Mouse (Mus musculus) thymus, adult 2 months (tissue): Measurements from ENCODE around the gene Begain. TPM values are rescaled to one million over a fixed set of nuclear protein-coding genes. Genes with fewer than 3 reads are reported as not detected.
A peak's percentile ranks its signal among the peaks of the same experiment; 100 is the strongest.

Experiments
- DNase-seq: peaks from one replicate; pipeline ENCODE4 v3.0.0; 2021
- H3K27ac ChIP-seq: fragments of 200-500 bp; 2 replicates; pipeline ENCODE4 v1.5.1; 2012; ENCODE audit warnings: low read length, control low read depth; ENCODE audit not compliant: control insufficient read depth, insufficient read depth
- H3K27me3 ChIP-seq: fragments of 200-500 bp; 2 replicates; pipeline ENCODE4 v1.6.1; 2012; ENCODE audit warnings: mild to moderate bottlenecking, low read length, moderate library complexity, mixed read lengths; ENCODE audit not compliant: control insufficient read depth, insufficient read depth
- H3K36me3 ChIP-seq: fragments of 200-500 bp; 2 replicates; pipeline ENCODE4 v1.6.1; 2012; ENCODE audit warnings: mild to moderate bottlenecking, low read length, moderate library complexity; ENCODE audit not compliant: control insufficient read depth, insufficient read depth
- H3K4me1 ChIP-seq: fragments of 200-500 bp; replicated peaks from 2 replicates; pipeline ENCODE4 v1.6.1; 2012; ENCODE audit warnings: low read length; ENCODE audit not compliant: control insufficient read depth, insufficient read depth
- H3K4me3 ChIP-seq: fragments of 200-500 bp; 2 replicates; pipeline ENCODE4 v1.5.1; 2012; ENCODE audit warnings: mild to moderate bottlenecking, low read length, control low read depth, moderate library complexity; ENCODE audit not compliant: control insufficient read depth, insufficient read depth
- CTCF ChIP-seq: fragments of 200-500 bp; IDR thresholded peaks from 2 replicates; pipeline ENCODE4 v1.5.1; 2012; ENCODE audit warnings: mild to moderate bottlenecking, control low read depth, low read length, moderate library complexity, borderline replicate concordance; ENCODE audit not compliant: control insufficient read depth, poor library complexity, insufficient read depth; ENCODE audit errors: extremely low read depth
- POLR2A ChIP-seq: fragments of 200-500 bp; IDR thresholded peaks from 2 replicates; pipeline ENCODE4 v1.6.1; 2012; ENCODE audit warnings: mild to moderate bottlenecking, low read length, control low read depth, moderate library complexity; ENCODE audit not compliant: control insufficient read depth, poor library complexity, insufficient read depth; ENCODE audit errors: extremely low read depth
- WGBS: fragments of 180-500 bp; shearing (Covaris S2); methylation state at CpG from one replicate; pipeline ENCODE4 v1.1.7; 2018; 5-methylcytosine and 5-hydroxymethylcytosine counted together
- polyA plus RNA-seq: library from polyadenylated mRNA; depleted of rRNA; stranded (reverse); fragments of >200 nt; gene quantifications from 2 replicates; pipeline ENCODE4 v1.2.3, GENCODE M21; 2012

Gene Begain
- polyA plus RNA-seq, 1 experiment, result 19.9 TPM

- H3K4me1 ChIP-seq, result no peaks in the 10 kb centered on the region
- 83% methylated on average over 7 of the region's 7 CpGs for WGBS
- no peak overlapping the region for H3K27ac ChIP-seq
- no peaks in the 10 kb centered on the region for H3K27me3 ChIP-seq
- no peak overlapping the region for H3K4me3 ChIP-seq
- no peak for DNase-seq
- H3K36me3 ChIP-seq, result no peaks in the 10 kb centered on the region
- TF ChIP-seq CTCF (no peak), POLR2A (no peak)
Observed at GRCm38 (mm10) chr12:109039311-109039710, 28.7 kb downstream of the Begain start.

DNA sequence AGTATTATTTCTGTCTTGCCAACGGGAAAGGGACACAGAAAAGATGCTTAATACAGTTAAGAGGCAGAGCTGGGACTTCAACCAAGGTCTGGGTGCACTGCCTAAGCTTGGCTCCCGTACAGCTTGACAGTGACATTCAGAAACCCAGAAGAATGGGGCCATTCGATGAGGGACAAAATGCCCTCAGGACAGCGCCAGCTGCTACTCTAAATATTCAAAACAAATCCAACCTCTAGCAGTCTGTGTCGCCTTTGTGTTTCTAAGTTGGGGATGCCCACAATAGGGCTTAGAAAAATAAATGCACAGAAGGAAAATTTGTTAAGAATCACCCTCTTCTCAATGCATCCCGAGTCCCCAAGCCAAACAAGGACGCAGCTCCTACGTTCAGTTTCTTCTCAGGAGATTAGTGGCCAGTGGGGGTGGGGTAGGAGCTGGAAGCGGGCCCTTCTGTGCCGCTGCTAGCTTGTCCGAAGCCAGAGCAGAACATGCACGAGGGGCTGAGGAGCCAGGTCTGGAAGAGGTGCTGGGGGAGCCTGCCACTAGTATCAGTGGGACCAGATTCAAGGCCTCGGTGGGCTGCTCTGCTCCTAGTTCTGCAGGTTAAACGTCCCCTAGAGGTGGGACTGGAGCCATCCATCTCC, 29.7 kb downstream of the Begain start:
- Histone ChIP-seq H3K27me3 (no peaks in the 10 kb centered on the region; the same call in 1 of the 2 replicates), H3K4me3 (no peak overlapping the region), H3K27ac (no peak overlapping the region), H3K36me3 (no peaks in the 10 kb centered on the region), H3K4me1 (no peaks in the 10 kb centered on the region)
- 75% methylated on average over 14 of the region's 14 CpGs for WGBS
- no peak for TF ChIP-seq POLR2A
- no peak for DNase-seq

DNA sequence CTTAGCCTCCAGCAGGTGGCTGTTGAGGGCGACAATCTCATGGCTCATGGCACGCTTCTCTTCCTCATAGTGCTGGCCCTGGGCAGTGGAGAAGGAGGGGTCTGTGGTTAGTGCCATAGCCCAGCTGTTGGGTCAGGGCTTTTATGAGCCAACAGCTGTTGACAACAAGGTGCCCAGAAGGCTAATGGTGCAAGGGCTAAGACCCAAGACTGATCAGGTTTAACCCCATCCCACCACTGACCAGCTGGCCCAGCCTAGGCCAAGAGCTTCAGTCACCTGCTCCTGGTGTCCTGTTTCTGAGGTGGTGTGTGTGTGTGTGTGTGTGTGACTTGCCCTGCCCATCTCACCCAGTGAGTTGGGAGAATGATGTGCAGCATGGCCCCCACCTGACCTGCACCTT, 31.0 kb downstream of the Begain start:
- Histone ChIP-seq H3K27me3 (no peaks in the 10 kb centered on the region; the same call in 1 of the 2 replicates), H3K4me1 (no peaks in the 10 kb centered on the region), H3K36me3 (no peaks in the 10 kb centered on the region), H3K4me3 (no peak overlapping the region), H3K27ac (no peak overlapping the region)
- DNase-seq, result no peak
- WGBS, result 61% methylated on average over 2 of the region's 2 CpGs
- TF ChIP-seq CTCF (no peak), POLR2A (no peak)

DNA sequence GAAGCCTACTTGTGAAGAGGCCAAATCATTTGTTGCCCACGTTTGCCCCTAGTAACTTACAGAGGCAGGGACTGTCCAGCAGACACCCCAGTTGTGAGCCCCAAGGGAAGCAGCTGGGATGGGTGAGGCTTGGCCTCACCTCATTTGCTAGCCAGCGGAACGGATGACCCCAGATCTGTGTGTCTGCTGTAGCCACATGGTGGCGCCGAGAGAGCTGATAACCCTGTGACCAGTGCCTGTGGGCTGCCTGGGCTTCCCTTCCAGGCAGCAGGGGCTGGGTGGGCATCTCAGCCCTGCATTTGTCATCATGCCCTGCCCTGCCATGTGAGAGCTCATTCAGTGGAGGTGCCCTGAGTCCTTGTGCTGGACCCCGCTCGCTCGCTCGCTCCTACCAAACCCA, 44.2 kb downstream of the Begain start:
- WGBS, result 77% methylated on average over 9 of the region's 9 CpGs
- no peaks in the 10 kb centered on the region for H3K36me3 ChIP-seq
- peak; percentile 20 for DNase-seq
- H3K27ac ChIP-seq, result no peak overlapping the region
- no peaks in the 10 kb centered on the region for H3K4me1 ChIP-seq
- H3K4me3 ChIP-seq, result no peak overlapping the region
- peak; percentile 55; the same call in 1 of the 2 replicates for TF ChIP-seq CTCF
- no peak for TF ChIP-seq POLR2A
- no peaks in the 10 kb centered on the region for H3K27me3 ChIP-seq

GRCm38 (mm10) chr12:109022966-109023365, 45.1 kb downstream of the Begain start:
- no peak for DNase-seq
- 92% methylated on average over 5 of the region's 5 CpGs for WGBS
- Histone ChIP-seq H3K27me3 (no peaks in the 10 kb centered on the region), H3K4me1 (no peaks in the 10 kb centered on the region), H3K4me3 (no peak overlapping the region), H3K27ac (no peak overlapping the region), H3K36me3 (no peaks in the 10 kb centered on the region)
- TF ChIP-seq CTCF (no peak), POLR2A (no peak)

DNA sequence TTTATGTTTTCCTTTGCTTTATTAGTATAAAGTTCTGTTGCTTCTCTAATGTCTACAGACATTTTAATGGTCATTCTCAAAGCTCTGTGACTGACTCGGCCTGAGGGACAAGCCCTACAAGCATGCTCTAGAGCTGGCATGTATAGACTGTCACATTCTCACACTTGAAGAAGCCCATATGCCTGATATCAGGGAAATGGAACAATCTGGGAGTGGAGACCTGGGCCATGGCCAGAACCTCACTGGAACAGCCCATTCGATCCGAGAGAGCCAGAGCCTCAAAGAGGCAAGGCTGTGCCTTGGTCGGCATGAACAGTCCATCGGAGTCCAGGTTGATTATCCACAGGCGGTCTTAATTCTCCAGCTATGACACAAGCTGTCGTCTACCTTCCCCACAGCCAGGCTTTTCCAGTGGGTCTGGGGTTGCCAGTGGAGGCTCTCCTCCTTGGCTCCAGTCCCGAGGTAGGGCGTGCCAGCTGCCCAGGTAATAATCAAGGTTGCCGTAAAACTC, 45.8 kb downstream of the Begain start:
- Histone ChIP-seq H3K4me3 (no peak overlapping the region), H3K27ac (no peak overlapping the region), H3K27me3 (no peaks in the 10 kb centered on the region), H3K36me3 (no peaks in the 10 kb centered on the region), H3K4me1 (no peaks in the 10 kb centered on the region)
- TF ChIP-seq POLR2A (no peak), CTCF (no peak)
- WGBS, result 90% methylated on average over 10 of the region's 10 CpGs
- no peak for DNase-seq

GRCm38 (mm10) chr12:109010070-109010649, 57.9 kb downstream of the Begain start:
- Histone ChIP-seq H3K27me3 (no peaks in the 10 kb centered on the region), H3K4me1 (no peaks in the 10 kb centered on the region), H3K4me3 (no peak overlapping the region), H3K27ac (no peak overlapping the region), H3K36me3 (no peaks in the 10 kb centered on the region)
- DNase-seq, result no peak
- 94% methylated on average over 18 of the region's 18 CpGs for WGBS
- TF ChIP-seq CTCF (no peak), POLR2A (no peak)
